Mouse (Mus musculus): ENCODE results near the gene Anapc1.

GRCm38 (mm10) chr2:128592301-128592700 lies 94.9 kb downstream of the Anapc1 start:
- TF ChIP-seq POLR2A (IDR thresholded peaks at IDR 0.05; ENCODE audit: insufficient read depth, low read length): no peak
- no peak for TF ChIP-seq CTCF (IDR thresholded peaks at IDR 0.05; ENCODE audit: low read depth, low read length)

Data from ES-Bruce4 (cell line).